Mouse (Mus musculus) lung, embryonic 15.5 days (tissue): ENCODE measurements around the gene Gfod1. TPM values are rescaled to one million over a fixed set of nuclear protein-coding genes. Genes with fewer than 3 reads are reported as not detected.
A peak's percentile ranks its signal among the peaks of the same experiment; 100 is the strongest.

Source experiments
- ATAC-seq: fragments of 200-750 bp; cut with Nextera tagmentation; 2 replicates; pipeline ENCODE4 v1.8.0; 2017; ENCODE audit warnings: moderate number of reproducible peaks, borderline replicate concordance; ENCODE audit not compliant: low FRiP score, low TSS enrichment; ENCODE audit errors: extremely low read depth
- H3K27ac ChIP-seq: fragments of 300-500 bp; sonication (generic); 2 replicates; pipeline ENCODE4 v1.5.1; 2015; ENCODE audit warnings: moderate library complexity, mild to moderate bottlenecking, inconsistent platforms
- H3K27me3 ChIP-seq: fragments of 300-500 bp; sonication (generic); 2 replicates; pipeline ENCODE4 v1.6.1; 2015; ENCODE audit warnings: inconsistent platforms
- H3K36me3 ChIP-seq: fragments of 300-500 bp; sonication (generic); 2 replicates; pipeline ENCODE4 v1.6.1; 2015; ENCODE audit warnings: inconsistent platforms
- H3K4me1 ChIP-seq: fragments of 300-500 bp; sonication (generic); 2 replicates; pipeline ENCODE4 v1.6.1; 2015; ENCODE audit warnings: inconsistent platforms
- H3K4me2 ChIP-seq: fragments of 300-500 bp; sonication (generic); 2 replicates; pipeline ENCODE4 v1.6.1; 2015; ENCODE audit warnings: inconsistent platforms, mild to moderate bottlenecking, moderate library complexity
- H3K4me3 ChIP-seq: fragments of 300-500 bp; sonication (generic); 2 replicates; pipeline ENCODE4 v1.5.1; 2015; ENCODE audit warnings: mild to moderate bottlenecking, inconsistent platforms
- H3K9ac ChIP-seq: fragments of 300-500 bp; sonication (generic); 2 replicates; pipeline ENCODE4 v1.6.1; 2015; ENCODE audit warnings: inconsistent platforms
- H3K9me3 ChIP-seq: fragments of 300-500 bp; sonication (generic); 2 replicates; pipeline ENCODE4 v1.6.1; 2016; ENCODE audit warnings: inconsistent platforms
- WGBS: fragments of 180-500 bp; shearing (Covaris S2); methylation state at CpG from one replicate; pipeline ENCODE4 v1.1.7; 2015; 5-methylcytosine and 5-hydroxymethylcytosine counted together
- polyA plus RNA-seq: library from polyadenylated mRNA; unstranded; fragments of >200 nt; fragmentation: Nextera tagmentation; extraction: Ambion mirVana; gene quantifications from 2 replicates; pipeline ENCODE4 v1.2.1, GENCODE M21; 2015

Gfod1 gene
- polyA plus RNA-seq, result 0.66 and 0.76 TPM in 2 replicates

DNA sequence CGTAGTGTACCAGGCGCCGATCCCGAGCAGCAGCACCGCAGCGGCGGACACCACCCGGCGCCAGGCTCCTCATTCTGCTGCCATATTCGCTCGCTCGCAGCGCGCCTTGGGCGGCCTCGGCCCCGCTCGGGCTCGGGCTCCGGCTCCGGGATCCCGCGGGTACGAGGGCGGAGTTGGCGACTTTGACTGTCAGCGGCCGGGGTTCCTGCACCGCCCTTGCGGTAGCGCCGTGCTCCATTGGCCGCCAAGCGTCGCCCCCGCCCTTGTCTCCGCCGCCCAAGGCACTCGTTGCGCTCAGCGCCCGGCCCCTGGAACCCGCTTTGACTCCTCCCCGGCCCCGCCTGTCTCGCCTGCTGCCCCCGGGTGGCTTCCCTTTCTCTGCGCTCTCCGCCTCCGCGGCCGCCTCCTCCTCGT is at the start of gene Gfod1:
Gene Gfod1, minus strand, starts transcription at position 155 of the 414 bp plus-strand sequence.
- peak within 1 kb of the TSS; percentile 74 for H3K4me3 ChIP-seq
- H3K4me2 ChIP-seq, result peak within 1 kb of the TSS; percentile 100
- peak; percentile 98 for ATAC-seq
- peaks cover 38% of the 10 kb centered on the region for H3K4me1 ChIP-seq
- WGBS, result under 1% methylated on average over 52 of the region's 53 CpGs
- peak within 1 kb of the TSS; percentile 85 for H3K27ac ChIP-seq
- no peaks in the 10 kb centered on the region for H3K36me3 ChIP-seq
- H3K27me3 ChIP-seq, result peaks cover 15% of the 10 kb centered on the region
- H3K9ac ChIP-seq, result peak within 1 kb of the TSS; percentile 76
- no peaks in the 10 kb centered on the region for H3K9me3 ChIP-seq

DNA sequence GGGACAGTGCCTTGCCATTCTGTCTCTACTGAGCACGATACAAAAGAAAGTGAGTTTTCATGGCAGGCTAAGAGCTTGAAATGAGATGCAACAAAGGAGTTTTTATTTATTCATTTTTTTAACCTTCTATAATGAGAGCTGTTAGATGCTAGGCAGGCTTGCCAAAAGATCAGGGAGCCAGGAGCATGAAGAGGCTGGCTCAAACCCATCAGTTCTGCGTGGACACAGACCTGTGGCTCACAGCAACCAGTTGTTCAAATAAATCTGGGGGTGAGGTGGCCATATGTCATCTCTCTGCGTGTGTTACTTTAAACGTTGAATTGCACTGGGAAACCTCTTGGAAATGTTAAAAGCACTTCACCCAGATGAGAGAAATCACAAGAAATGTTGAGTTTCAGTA is 49.4 kb upstream of the Gfod1 start:
- Histone ChIP-seq H3K9ac (no peak overlapping the region), H3K4me1 (0 out of 2 replicates have a peak, but pooled peaks cover 4% of the 10 kb centered on the region), H3K27ac (no peak overlapping the region), H3K36me3 (no peaks in the 10 kb centered on the region), H3K27me3 (no peaks in the 10 kb centered on the region), H3K9me3 (no peaks in the 10 kb centered on the region), H3K4me3 (no peak overlapping the region), H3K4me2 (no peak overlapping the region)
- 37% methylated on average over 4 of the region's 4 CpGs for WGBS
- ATAC-seq, result no peak

GRCm38 (mm10) chr13:43350489-43351169 is 46.7 kb upstream of the Gfod1 start:
- H3K4me2 ChIP-seq, result no peak overlapping the region
- H3K9me3 ChIP-seq, result no peaks in the 10 kb centered on the region
- no peak overlapping the region for H3K9ac ChIP-seq
- no peak for ATAC-seq
- no peak overlapping the region for H3K27ac ChIP-seq
- 0 out of 2 replicates have a peak, but pooled peaks cover 4% of the 10 kb centered on the region for H3K4me1 ChIP-seq
- H3K27me3 ChIP-seq, result no peaks in the 10 kb centered on the region
- H3K36me3 ChIP-seq, result no peaks in the 10 kb centered on the region
- 51% methylated on average over 9 of the region's 9 CpGs for WGBS
- no peak overlapping the region for H3K4me3 ChIP-seq

- Histone ChIP-seq H3K9ac (no peak overlapping the region), H3K36me3 (no peaks in the 10 kb centered on the region), H3K9me3 (no peaks in the 10 kb centered on the region), H3K4me3 (no peak overlapping the region), H3K27ac (no peak overlapping the region), H3K27me3 (no peaks in the 10 kb centered on the region), H3K4me2 (no peak overlapping the region), H3K4me1 (0 out of 2 replicates have a peak, but pooled peaks cover 4% of the 10 kb centered on the region)
- no peak for ATAC-seq
- WGBS, result 57% methylated on average over 8 of the region's 8 CpGs
Measured at GRCm38 (mm10) chr13:43349376-43349775, 45.4 kb upstream of the Gfod1 start.

DNA sequence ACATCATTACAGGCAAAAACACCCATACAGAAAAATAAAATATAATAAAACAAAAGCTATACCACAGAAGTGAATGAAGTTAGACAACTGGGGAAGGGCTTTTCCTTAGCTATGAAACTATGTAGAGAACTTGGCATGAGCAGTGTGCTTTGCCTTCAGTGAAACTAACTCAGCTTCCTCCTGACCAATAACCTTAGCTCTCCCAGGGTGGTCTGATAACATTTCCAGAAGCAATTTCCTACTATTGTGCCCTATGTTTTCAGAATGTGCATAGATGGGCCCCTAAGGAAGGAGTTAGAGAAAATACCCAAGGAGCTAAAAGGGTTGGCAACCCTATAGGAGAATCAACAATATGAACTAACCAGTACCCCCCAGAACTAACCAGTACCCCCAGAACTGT is 42.9 kb upstream of the Gfod1 start:
- no peak for ATAC-seq
- no peaks in the 10 kb centered on the region for H3K9me3 ChIP-seq
- peak overlapping the region; percentile 33; the same call in 1 of the 2 replicates for H3K27ac ChIP-seq
- H3K4me2 ChIP-seq, result no peak overlapping the region
- no peaks in the 10 kb centered on the region for H3K4me1 ChIP-seq
- no peaks in the 10 kb centered on the region for H3K36me3 ChIP-seq
- no peaks in the 10 kb centered on the region for H3K27me3 ChIP-seq
- H3K4me3 ChIP-seq, result no peak overlapping the region
- H3K9ac ChIP-seq, result no peak overlapping the region

DNA sequence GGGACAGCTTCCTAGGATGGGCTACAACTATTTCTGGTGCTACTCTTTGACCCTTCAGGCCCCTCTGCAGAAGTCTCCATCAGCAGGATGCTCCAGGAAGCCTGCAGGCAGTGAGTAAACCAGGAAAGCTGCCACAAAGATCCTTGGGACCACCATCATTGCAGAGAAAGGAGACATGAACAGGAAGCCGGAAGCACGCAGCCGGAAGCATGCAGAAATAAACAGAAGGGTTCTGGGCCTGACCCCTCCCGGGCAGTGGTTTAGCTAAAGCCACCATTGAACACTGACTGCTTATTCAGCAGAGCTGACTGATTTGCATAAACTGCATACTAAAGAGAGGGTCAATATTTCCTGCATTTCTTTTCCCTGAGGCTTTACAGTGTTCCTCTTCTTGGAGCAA is 34.7 kb upstream of the Gfod1 start:
- H3K4me3 ChIP-seq, result no peak overlapping the region
- H3K27ac ChIP-seq, result 0 out of 2 replicates have a peak overlapping the region, but pooled peaks have one; percentile 22
- H3K4me1 ChIP-seq, result peaks cover 23% of the 10 kb centered on the region
- ATAC-seq, result no peak
- 59% methylated on average over 4 of the region's 4 CpGs for WGBS
- H3K9me3 ChIP-seq, result no peaks in the 10 kb centered on the region
- no peaks in the 10 kb centered on the region for H3K27me3 ChIP-seq
- H3K4me2 ChIP-seq, result no peak overlapping the region
- H3K36me3 ChIP-seq, result no peaks in the 10 kb centered on the region
- H3K9ac ChIP-seq, result no peak overlapping the region

GRCm38 (mm10) chr13:43338001-43338400 is 34.0 kb upstream of the Gfod1 start:
- no peak overlapping the region for H3K4me3 ChIP-seq
- H3K36me3 ChIP-seq, result no peaks in the 10 kb centered on the region
- no peak for ATAC-seq
- H3K4me2 ChIP-seq, result no peak overlapping the region
- H3K27ac ChIP-seq, result 0 out of 2 replicates have a peak overlapping the region, but pooled peaks have one; percentile 22
- H3K4me1 ChIP-seq, result peaks cover 23% of the 10 kb centered on the region
- WGBS, result 86% methylated on average over 8 of the region's 8 CpGs
- no peak overlapping the region for H3K9ac ChIP-seq
- H3K9me3 ChIP-seq, result no peaks in the 10 kb centered on the region
- H3K27me3 ChIP-seq, result no peaks in the 10 kb centered on the region

DNA sequence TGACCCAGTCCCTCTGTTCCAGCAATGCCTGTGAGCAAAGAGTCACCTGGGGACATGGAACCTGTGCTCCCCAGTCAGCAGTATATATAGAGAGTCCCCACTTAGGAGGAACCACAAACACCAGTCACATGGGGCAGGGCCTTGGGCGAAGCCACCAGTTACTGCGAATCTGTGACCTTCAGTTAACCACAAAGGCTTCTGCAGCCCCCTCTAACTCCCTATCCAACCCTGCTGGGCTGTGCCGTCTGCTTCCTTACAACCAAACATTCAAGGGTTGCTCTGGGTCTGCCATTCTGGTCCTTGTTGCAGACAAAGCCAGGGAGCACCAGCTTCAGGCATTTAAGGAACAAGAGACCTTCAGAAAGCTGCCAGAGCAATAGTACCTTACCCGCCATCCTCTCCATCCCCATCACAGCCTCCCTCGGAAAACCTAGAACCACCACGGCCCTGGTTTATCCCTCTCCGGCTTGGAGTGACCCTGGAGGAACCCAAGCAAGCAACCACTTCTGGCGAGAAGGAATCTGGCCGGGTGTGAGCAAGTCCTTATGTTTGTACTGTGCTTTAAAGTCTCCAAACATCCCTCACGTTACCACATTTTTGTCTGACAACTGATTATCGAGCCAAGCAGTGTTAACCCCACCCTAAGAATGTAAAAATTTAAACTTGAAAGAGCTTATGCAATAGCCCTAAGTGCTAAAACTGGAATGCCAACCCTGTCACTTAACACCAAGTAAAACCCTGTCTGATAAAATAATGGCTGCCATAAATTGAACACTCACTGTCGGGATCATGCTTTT is 32.7 kb upstream of the Gfod1 start:
- Histone ChIP-seq H3K9ac (no peak overlapping the region), H3K4me2 (no peak overlapping the region), H3K4me3 (no peak overlapping the region), H3K27ac (peak overlapping the region; percentile 79), H3K27me3 (no peaks in the 10 kb centered on the region), H3K36me3 (no peaks in the 10 kb centered on the region), H3K4me1 (peaks cover 29% of the 10 kb centered on the region), H3K9me3 (no peaks in the 10 kb centered on the region)
- peak; percentile 86 for ATAC-seq
- WGBS, result 30% methylated on average over 12 of the region's 12 CpGs

- H3K4me3 ChIP-seq, result no peak overlapping the region
- 33% methylated on average over 7 of the region's 7 CpGs for WGBS
- no peak overlapping the region for H3K9ac ChIP-seq
- ATAC-seq, result no peak
- H3K9me3 ChIP-seq, result no peaks in the 10 kb centered on the region
- no peaks in the 10 kb centered on the region for H3K36me3 ChIP-seq
- no peak overlapping the region for H3K4me2 ChIP-seq
- H3K27me3 ChIP-seq, result no peaks in the 10 kb centered on the region
- H3K27ac ChIP-seq, result no peak overlapping the region
- H3K4me1 ChIP-seq, result peaks cover 22% of the 10 kb centered on the region
Measured at GRCm38 (mm10) chr13:43332591-43332990, 28.6 kb upstream of the Gfod1 start.

DNA sequence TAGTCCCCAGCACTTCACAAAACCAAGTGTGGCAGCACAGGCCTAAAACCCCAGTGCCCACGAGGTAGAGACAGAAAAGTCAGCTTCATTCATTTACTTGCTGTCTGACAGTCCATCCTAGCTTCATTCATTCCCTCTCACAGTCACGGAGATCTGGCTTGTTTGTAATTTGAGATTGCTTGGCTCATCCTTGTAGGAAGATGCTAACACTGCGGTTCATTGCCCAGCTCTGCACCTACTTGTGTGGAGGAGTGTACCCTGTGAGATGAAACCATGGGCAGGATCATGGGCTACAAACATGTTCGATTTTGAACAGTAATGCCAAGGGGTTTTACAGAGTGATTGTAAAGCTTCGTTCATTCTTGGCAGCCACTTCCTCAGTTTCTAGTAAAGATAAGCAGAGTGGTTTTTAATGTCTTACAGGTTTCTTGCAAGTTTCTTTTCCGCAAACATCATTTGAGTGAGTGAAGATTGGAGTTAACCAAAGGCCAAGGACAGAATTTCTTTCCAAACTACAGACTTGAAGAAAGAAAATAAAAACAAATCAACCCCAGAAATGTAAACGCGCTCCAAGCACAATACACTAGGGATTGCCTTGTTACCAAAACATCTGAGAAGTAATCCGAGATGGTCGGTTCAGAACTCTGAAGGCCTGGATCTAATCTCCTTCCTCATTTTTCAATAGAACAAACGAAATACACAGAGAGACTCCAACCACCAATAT is 27.9 kb upstream of the Gfod1 start:
- peak overlapping the region; percentile 23 for H3K27ac ChIP-seq
- H3K27me3 ChIP-seq, result no peaks in the 10 kb centered on the region
- H3K9ac ChIP-seq, result no peak overlapping the region
- ATAC-seq, result no peak
- H3K36me3 ChIP-seq, result no peaks in the 10 kb centered on the region
- H3K4me3 ChIP-seq, result no peak overlapping the region
- H3K4me2 ChIP-seq, result no peak overlapping the region
- WGBS, result 37% methylated on average over 11 of the region's 11 CpGs
- H3K9me3 ChIP-seq, result no peaks in the 10 kb centered on the region
- H3K4me1 ChIP-seq, result peaks cover 17% of the 10 kb centered on the region

GRCm38 (mm10) chr13:43325427-43325826 is 21.5 kb upstream of the Gfod1 start:
- H3K4me1 ChIP-seq, result no peaks in the 10 kb centered on the region
- H3K9ac ChIP-seq, result no peak overlapping the region
- H3K4me3 ChIP-seq, result no peak overlapping the region
- no peaks in the 10 kb centered on the region for H3K9me3 ChIP-seq
- H3K4me2 ChIP-seq, result no peak overlapping the region
- H3K27me3 ChIP-seq, result no peaks in the 10 kb centered on the region
- no peak overlapping the region for H3K27ac ChIP-seq
- 72% methylated on average over 1 of the region's 1 CpGs for WGBS
- H3K36me3 ChIP-seq, result no peaks in the 10 kb centered on the region
- no peak for ATAC-seq
